Mouse (Mus musculus): ENCODE measurements at regions not wholly inside any gene's neighbourhood (a gene's known extent, or its start where the extent isn't known, plus 50 kb on each side); places are given as distances from the start of the nearest gene placed in this dataset.

DNA sequence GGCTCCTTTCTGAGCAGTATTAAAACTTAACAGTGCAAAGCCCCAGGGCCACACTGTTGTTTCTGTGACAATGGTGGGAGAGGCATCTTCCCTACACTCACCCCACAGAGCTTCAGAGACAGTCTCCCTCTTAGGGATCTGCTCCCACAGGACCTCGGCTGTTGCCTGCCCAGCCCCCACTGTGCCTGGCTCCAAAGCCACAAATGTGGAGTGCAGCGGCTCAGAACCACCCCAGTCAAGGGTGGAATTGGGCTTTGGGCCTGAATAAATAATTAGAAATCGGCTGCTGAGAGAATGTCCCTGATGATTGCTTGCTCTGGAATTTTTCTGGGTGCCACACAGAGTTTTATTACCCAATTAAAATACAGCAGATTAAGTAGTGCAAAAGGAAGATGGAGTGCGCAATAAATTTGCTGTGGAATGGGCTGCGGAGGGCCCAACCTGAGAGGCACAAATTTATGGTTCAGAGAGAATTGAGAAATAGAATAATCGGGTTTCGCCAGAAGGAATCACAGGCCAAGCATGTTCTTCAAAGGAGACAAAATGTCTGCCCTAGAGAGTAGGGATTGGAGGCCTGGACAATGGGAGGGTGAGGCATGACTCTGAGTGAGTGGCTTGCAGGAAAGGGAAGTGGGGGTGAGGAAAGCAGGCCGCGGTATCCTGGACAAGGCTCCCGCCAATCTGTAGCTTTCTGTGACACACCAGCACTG is 56.4 kb downstream of the Cd24a start:
- no peak for ATAC-seq (ENCODE audit: insufficient number of reproducible peaks, insufficient read depth, low FRiP score, low read depth)
- 84% methylated on average over 10 of the region's 10 CpGs for WGBS
- Histone ChIP-seq H3K27me3 (ENCODE audit: control insufficient read depth, insufficient read depth, low read length) (no peaks in the 10 kb centered on the region), H3K27ac (replicated peaks in 1 of 2; ENCODE audit: control insufficient read depth in 1 of 2, insufficient read depth in 1 of 2, low read depth in 2 of 2, low read length in 2 of 2) (no peak overlapping the region), H3K4me2 (ENCODE audit: low read length) (no peak overlapping the region), H3K4me1 (ENCODE audit: control insufficient read depth in 2 of 2, insufficient read depth in 2 of 2, low read length in 2 of 2) (no peaks in the 10 kb centered on the region), H3K9me3 (ENCODE audit: control insufficient read depth, low read length) (no peaks in the 10 kb centered on the region), H3K4me3 (ENCODE audit: control insufficient read depth in 1 of 2, insufficient read depth in 1 of 2, low read depth in 1 of 2, low read length in 2 of 2) (no peak overlapping the region), H3K9ac (ENCODE audit: low read length) (no peak overlapping the region), H3K36me3 (ENCODE audit: control insufficient read depth, insufficient read depth, low read length) (no peaks in the 10 kb centered on the region)

DNA sequence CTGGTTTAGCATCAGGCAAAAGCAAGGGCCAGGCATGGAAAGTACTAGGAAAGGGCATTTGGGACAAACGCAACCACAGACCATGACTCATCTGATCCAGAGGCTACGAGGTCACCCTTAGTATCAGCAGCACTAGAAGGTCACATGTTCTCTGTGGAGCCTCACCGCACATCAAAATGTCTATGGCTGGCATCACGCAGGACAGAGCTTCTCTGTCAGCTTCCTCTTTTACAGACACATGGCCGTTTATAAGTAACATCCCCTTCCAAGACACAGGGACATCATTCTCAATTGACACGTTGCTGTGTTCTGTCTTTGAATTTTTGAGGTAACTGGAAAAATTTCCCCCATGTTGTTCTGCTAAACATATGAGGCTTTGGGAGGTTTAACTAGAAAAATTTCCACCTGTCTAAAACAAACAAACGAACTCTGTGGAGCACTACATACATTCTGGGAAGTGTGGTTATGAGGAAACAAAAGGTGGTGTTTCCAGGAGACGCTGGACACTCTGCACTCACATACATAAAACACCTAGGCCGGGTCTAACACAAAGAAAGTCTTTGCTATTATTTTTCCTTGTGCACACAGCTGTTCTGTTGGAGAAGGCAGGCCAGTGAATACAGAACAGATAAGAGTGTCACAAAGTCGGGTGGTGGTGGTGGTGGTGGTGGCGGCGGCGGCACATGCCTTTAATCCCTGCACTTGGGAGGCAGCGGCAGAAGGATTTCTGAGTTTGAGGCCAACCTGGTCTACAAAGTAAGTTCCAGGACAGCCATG is 63.3 kb downstream of the Cd24a start:
- no peaks in the 10 kb centered on the region for H3K36me3 ChIP-seq (ENCODE audit: control insufficient read depth, insufficient read depth, low read length)
- ATAC-seq (ENCODE audit: insufficient number of reproducible peaks, insufficient read depth, low FRiP score, low read depth): no peak
- no peaks in the 10 kb centered on the region for H3K9me3 ChIP-seq (ENCODE audit: control insufficient read depth, low read length)
- no peak overlapping the region for H3K4me3 ChIP-seq (ENCODE audit: control insufficient read depth in 1 of 2, insufficient read depth in 1 of 2, low read depth in 1 of 2, low read length in 2 of 2)
- no peak overlapping the region for H3K9ac ChIP-seq (ENCODE audit: low read length)
- 46% methylated on average over 14 of the region's 14 CpGs for WGBS
- no peaks in the 10 kb centered on the region for H3K27me3 ChIP-seq (ENCODE audit: control insufficient read depth, insufficient read depth, low read length)
- no peak overlapping the region for H3K4me2 ChIP-seq (ENCODE audit: low read length)
- H3K4me1 ChIP-seq (ENCODE audit: control insufficient read depth in 2 of 2, insufficient read depth in 2 of 2, low read length in 2 of 2): peaks cover 1 to 4% of the 10 kb centered on the region in 2 experiments; a peak in 3 of 4 replicates
- H3K27ac ChIP-seq (replicated peaks in 1 of 2; ENCODE audit: control insufficient read depth in 1 of 2, insufficient read depth in 1 of 2, low read depth in 2 of 2, low read length in 2 of 2): no peak overlapping the region

DNA sequence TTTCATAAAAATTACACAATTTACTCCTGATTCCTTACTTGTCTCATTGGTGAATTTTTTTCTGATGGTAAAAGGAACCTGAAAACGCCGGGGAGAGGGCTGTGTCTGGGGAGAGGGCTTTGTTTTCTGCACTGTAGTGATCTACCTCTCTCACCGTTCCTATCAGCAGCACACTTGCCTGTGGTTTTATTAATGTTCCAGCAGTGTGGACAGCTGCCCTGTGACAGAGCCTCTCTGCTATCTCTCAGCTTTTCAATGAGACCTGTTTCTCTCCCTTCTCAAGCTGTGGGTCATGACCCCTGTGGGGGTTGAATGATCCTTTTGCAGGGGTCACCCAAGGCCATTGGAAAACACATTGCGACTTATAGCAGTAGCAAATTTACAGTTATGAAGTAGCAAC is 68.2 kb downstream of the Cd24a start:
- H3K4me1 ChIP-seq (ENCODE audit: control insufficient read depth in 2 of 2, insufficient read depth in 2 of 2, low read length in 2 of 2): peaks cover 0 to 15% of the 10 kb centered on the region in 2 experiments; a peak in 3 of 4 replicates
- no peaks in the 10 kb centered on the region for H3K27me3 ChIP-seq (ENCODE audit: control insufficient read depth, insufficient read depth, low read length)
- ATAC-seq (ENCODE audit: insufficient number of reproducible peaks, insufficient read depth, low FRiP score, low read depth): no peak
- no peaks in the 10 kb centered on the region for H3K36me3 ChIP-seq (ENCODE audit: control insufficient read depth, insufficient read depth, low read length)
- no peak overlapping the region for H3K4me3 ChIP-seq (ENCODE audit: control insufficient read depth in 1 of 2, insufficient read depth in 1 of 2, low read depth in 1 of 2, low read length in 2 of 2)
- H3K9me3 ChIP-seq (ENCODE audit: control insufficient read depth, low read length): no peaks in the 10 kb centered on the region
- H3K9ac ChIP-seq (ENCODE audit: low read length): no peak overlapping the region
- 28% methylated on average over 4 of the region's 4 CpGs for WGBS
- no peak overlapping the region for H3K4me2 ChIP-seq (ENCODE audit: low read length)
- H3K27ac ChIP-seq (replicated peaks in 1 of 2; ENCODE audit: control insufficient read depth in 1 of 2, insufficient read depth in 1 of 2, low read depth in 2 of 2, low read length in 2 of 2): no peak overlapping the region

DNA sequence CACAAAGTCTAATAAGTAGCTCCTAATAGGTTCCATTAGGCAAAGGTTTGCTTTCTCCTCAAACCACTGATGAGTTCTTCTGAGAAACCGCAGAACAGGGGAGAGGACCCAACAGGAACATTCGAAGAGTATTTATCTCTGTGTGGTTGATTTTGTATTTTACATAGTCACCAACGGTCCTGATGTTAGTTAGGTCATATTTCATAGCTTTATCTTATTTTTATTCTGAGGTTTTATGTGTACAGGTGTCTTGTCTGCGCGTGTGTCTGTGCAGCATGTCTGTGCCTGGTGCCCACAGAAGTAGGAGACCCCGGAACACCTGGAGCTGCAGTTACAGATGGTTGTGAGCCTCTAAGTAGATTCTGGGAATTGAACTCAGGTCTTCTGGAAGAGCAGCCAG is 68.9 kb downstream of the Cd24a start:
- no peak for ATAC-seq (ENCODE audit: insufficient number of reproducible peaks, insufficient read depth, low FRiP score, low read depth)
- Histone ChIP-seq H3K9me3 (ENCODE audit: control insufficient read depth, low read length) (no peaks in the 10 kb centered on the region), H3K4me1 (ENCODE audit: control insufficient read depth in 2 of 2, insufficient read depth in 2 of 2, low read length in 2 of 2) (peaks cover 0 to 15% of the 10 kb centered on the region in 2 experiments; a peak in 3 of 4 replicates), H3K27me3 (ENCODE audit: control insufficient read depth, insufficient read depth, low read length) (no peaks in the 10 kb centered on the region), H3K36me3 (ENCODE audit: control insufficient read depth, insufficient read depth, low read length) (no peaks in the 10 kb centered on the region), H3K27ac (replicated peaks in 1 of 2; ENCODE audit: control insufficient read depth in 1 of 2, insufficient read depth in 1 of 2, low read depth in 2 of 2, low read length in 2 of 2) (no peak overlapping the region), H3K4me3 (ENCODE audit: control insufficient read depth in 1 of 2, insufficient read depth in 1 of 2, low read depth in 1 of 2, low read length in 2 of 2) (no peak overlapping the region), H3K4me2 (ENCODE audit: low read length) (no peak overlapping the region), H3K9ac (ENCODE audit: low read length) (no peak overlapping the region)
- WGBS: 95% methylated on average over 6 of the region's 6 CpGs

DNA sequence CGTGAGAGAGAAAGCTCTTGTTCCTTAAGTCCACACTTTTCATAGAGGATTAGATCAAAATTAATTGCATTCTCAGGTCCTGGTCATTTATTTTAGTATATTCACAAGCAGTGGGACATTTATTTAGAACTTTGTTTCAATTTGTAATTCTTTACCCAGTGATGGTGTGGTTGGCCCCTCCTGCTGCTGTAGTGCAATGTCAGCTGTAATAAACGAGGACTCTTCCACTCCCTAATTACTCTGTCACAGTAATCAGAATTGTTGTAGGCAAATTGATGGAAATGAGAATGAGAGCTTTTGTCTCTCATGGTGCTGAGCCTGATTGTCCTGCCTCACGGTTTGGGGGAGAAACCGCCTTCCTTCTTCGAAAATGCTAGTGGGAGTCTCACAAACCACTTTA is 70.1 kb downstream of the Cd24a start:
- Histone ChIP-seq H3K9me3 (ENCODE audit: control insufficient read depth, low read length) (no peaks in the 10 kb centered on the region), H3K4me3 (ENCODE audit: control insufficient read depth in 1 of 2, insufficient read depth in 1 of 2, low read depth in 1 of 2, low read length in 2 of 2) (no peak overlapping the region)
- WGBS: 74% methylated on average over 5 of the region's 5 CpGs

DNA sequence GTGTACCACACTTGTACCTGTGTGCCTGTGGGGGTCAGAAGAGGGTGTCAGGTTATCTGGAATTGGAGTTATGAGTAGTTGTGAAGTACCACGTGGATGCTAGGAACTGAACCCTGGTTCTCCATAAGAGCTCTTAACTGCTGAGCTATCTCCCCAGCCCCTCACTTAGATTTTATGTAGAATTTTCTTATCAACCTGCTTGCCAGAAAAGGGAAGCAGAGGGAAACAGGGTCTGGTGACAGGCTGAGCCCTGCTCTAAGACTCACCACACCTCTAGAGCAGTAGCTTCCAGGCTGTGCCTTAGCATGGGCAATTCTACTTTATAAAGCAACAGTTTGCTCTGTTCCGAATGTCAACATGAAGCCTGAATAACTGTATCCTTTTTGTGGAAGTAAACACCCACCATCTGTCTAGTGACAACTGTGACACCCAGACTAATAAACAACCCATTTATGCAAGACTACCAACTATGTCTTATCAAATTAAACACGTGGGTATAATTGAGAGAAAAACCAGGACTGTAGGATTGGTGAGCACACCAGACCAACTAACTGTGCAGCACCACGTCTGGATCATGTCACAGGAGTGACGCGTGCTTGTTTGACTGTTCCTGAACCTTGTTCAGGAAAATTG is 70.8 kb downstream of the Cd24a start:
- H3K27me3 ChIP-seq (ENCODE audit: control insufficient read depth, insufficient read depth, low read length): no peaks in the 10 kb centered on the region
- H3K4me1 ChIP-seq (ENCODE audit: control insufficient read depth in 2 of 2, insufficient read depth in 2 of 2, low read length in 2 of 2): peaks cover 0 to 15% of the 10 kb centered on the region in 2 experiments; a peak in 3 of 4 replicates
- H3K4me2 ChIP-seq (ENCODE audit: low read length): no peak overlapping the region
- no peaks in the 10 kb centered on the region for H3K36me3 ChIP-seq (ENCODE audit: control insufficient read depth, insufficient read depth, low read length)
- H3K27ac ChIP-seq (replicated peaks in 1 of 2; ENCODE audit: control insufficient read depth in 1 of 2, insufficient read depth in 1 of 2, low read depth in 2 of 2, low read length in 2 of 2): peak overlapping the region in 1 of 2 experiments; percentile 30; a peak in 1 of 4 replicates
- H3K9ac ChIP-seq (ENCODE audit: low read length): no peak overlapping the region
- ATAC-seq (ENCODE audit: insufficient number of reproducible peaks, insufficient read depth, low FRiP score, low read depth): no peak
- 34% methylated on average over 6 of the region's 6 CpGs for WGBS
- H3K9me3 ChIP-seq (ENCODE audit: control insufficient read depth, low read length): no peaks in the 10 kb centered on the region
- no peak overlapping the region for H3K4me3 ChIP-seq (ENCODE audit: control insufficient read depth in 1 of 2, insufficient read depth in 1 of 2, low read depth in 1 of 2, low read length in 2 of 2)

More for the DNA sequence above, 70.1 kb downstream of the Cd24a start:
- no peak for ATAC-seq (ENCODE audit: insufficient number of reproducible peaks, insufficient read depth, low FRiP score, low read depth)
- Histone ChIP-seq H3K9ac (ENCODE audit: low read length) (no peak overlapping the region), H3K27me3 (ENCODE audit: control insufficient read depth, insufficient read depth, low read length) (no peaks in the 10 kb centered on the region), H3K36me3 (ENCODE audit: control insufficient read depth, insufficient read depth, low read length) (no peaks in the 10 kb centered on the region), H3K27ac (replicated peaks in 1 of 2; ENCODE audit: control insufficient read depth in 1 of 2, insufficient read depth in 1 of 2, low read depth in 2 of 2, low read length in 2 of 2) (no peak overlapping the region), H3K4me1 (ENCODE audit: control insufficient read depth in 2 of 2, insufficient read depth in 2 of 2, low read length in 2 of 2) (peaks cover 0 to 15% of the 10 kb centered on the region in 2 experiments; a peak in 3 of 4 replicates), H3K4me2 (ENCODE audit: low read length) (no peak overlapping the region)

DNA sequence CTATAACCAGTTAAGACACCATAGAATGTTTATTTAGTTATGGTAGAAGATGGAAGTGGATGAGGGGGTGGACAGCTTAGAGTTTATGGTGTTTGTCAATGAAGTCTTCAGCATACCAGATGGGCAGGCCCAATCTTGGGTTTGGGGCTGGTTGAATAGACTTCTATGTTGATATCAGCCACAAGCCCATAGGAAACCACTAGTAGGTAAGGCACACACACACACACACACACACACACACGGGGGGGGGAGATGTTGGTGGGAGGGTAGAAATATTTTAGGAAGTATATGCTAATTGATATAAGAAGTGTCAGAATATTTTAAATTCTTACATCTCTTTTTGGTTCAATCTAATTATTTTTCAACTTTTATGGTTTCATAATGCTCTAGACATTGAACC is 72.4 kb downstream of the Cd24a start:
- ATAC-seq (ENCODE audit: insufficient number of reproducible peaks, insufficient read depth, low FRiP score, low read depth): no peak
- Histone ChIP-seq H3K27ac (replicated peaks in 1 of 2; ENCODE audit: control insufficient read depth in 1 of 2, insufficient read depth in 1 of 2, low read depth in 2 of 2, low read length in 2 of 2) (no peak overlapping the region), H3K4me1 (ENCODE audit: control insufficient read depth in 2 of 2, insufficient read depth in 2 of 2, low read length in 2 of 2) (peaks cover 6 to 20% of the 10 kb centered on the region in 2 experiments), H3K9ac (ENCODE audit: low read length) (no peak overlapping the region), H3K36me3 (ENCODE audit: control insufficient read depth, insufficient read depth, low read length) (no peaks in the 10 kb centered on the region), H3K4me2 (ENCODE audit: low read length) (no peak overlapping the region), H3K27me3 (ENCODE audit: control insufficient read depth, insufficient read depth, low read length) (no peaks in the 10 kb centered on the region), H3K9me3 (ENCODE audit: control insufficient read depth, low read length) (no peaks in the 10 kb centered on the region), H3K4me3 (ENCODE audit: control insufficient read depth in 1 of 2, insufficient read depth in 1 of 2, low read depth in 1 of 2, low read length in 2 of 2) (no peak overlapping the region)
- 77% methylated on average over 1 of the region's 1 CpGs for WGBS
